Mouse (Mus musculus): ENCODE data around the gene Mtln. TPM values are rescaled to one million over a fixed set of nuclear protein-coding genes. Genes with fewer than 3 reads are reported as not detected.

Mtln gene
- polyA plus RNA-seq, 1 experiment from 2014 or later = 24.1 TPM

DNA sequence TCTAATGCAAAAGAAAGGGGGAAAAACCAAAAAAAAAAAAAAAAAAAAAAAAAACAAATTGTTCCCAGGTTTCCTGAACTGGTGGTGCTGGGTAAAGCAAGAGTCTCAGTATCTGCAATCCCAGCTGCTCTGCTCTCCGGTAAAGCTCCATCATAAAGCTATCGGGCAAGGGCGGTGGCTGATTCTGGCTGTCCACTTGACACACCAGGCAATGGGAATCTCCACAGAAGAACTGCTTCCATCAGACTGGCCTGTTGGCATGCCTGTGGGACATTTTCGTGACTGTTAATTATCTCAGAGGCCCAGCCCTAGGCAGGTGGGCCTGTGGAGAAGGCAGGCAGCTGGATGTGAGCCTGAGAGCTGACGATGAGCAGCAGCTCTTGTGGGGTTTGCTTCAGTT lies 13.8 kb downstream of the Mtln start:
- Histone ChIP-seq H3K9me3 (replicated peaks) (no peaks in the 10 kb centered on the region), H3K27me3 (no peaks in the 10 kb centered on the region), H3K9ac (no peak overlapping the region), H3K4me3 (no peak overlapping the region), H3K4me1 (no peaks in the 10 kb centered on the region), H3K4me2 (replicated peaks) (no peak overlapping the region), H3K36me3 (peaks cover 22% of the 10 kb centered on the region), H3K27ac (no peak overlapping the region)
- no peak for ATAC-seq (ENCODE audit: low FRiP score)
- 90% methylated on average over 5 of the region's 5 CpGs for WGBS

DNA sequence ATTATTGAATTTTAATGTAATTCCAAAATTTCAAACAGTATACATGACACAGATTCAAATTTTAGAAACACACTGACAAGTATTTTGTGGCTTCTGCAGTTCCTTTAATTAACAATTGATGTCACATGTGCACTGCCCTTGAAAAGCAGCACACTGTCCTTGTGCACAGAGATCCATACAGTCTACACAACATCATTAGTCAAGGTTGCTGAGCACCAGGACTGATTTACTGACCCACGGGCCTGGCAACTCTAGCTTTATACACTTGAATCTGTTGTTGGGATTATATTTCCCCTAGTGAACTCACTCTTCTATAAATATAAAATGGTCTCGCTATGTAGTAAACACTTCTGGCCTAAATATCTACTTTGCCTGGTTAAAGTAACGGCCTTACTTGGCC lies 17.3 kb downstream of the Mtln start:
- no peak overlapping the region for H3K4me2 ChIP-seq (replicated peaks)
- H3K36me3 ChIP-seq = peaks cover 32% of the 10 kb centered on the region
- no peaks in the 10 kb centered on the region for H3K9me3 ChIP-seq (replicated peaks)
- ATAC-seq (ENCODE audit: low FRiP score) = no peak
- no peaks in the 10 kb centered on the region for H3K4me1 ChIP-seq
- H3K27me3 ChIP-seq = no peaks in the 10 kb centered on the region
- no peak overlapping the region for H3K4me3 ChIP-seq
- H3K9ac ChIP-seq = no peak overlapping the region
- 79% methylated on average over 3 of the region's 3 CpGs for WGBS
- no peak overlapping the region for H3K27ac ChIP-seq

DNA sequence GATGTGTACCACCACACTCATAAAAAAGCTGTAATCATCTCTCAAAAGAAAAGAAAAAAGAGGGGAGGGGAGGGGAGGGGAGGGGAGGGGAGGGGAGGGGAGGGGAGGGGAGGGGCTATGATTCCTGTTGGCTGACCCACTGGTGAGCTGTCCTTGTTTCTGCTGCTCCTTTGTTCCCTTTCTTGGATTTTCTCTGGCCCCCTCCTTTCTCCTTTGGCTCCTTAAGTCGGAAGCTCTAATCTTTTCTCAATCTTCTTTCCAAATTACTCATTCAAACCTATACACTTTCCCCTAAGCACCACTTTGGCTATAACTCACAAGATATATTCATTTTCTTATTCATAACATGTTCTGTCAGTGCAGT lies 17.7 kb downstream of the Mtln start:
- Histone ChIP-seq H3K9me3 (replicated peaks) (no peaks in the 10 kb centered on the region), H3K4me2 (replicated peaks) (no peak overlapping the region), H3K27me3 (no peaks in the 10 kb centered on the region), H3K4me3 (no peak overlapping the region), H3K27ac (no peak overlapping the region), H3K4me1 (no peaks in the 10 kb centered on the region), H3K36me3 (peaks cover 34% of the 10 kb centered on the region), H3K9ac (no peak overlapping the region)
- WGBS = 33% methylated on average over 1 of the region's 1 CpGs
- 0 out of 2 replicates have a peak, but pooled peaks have one; percentile 29 for ATAC-seq (ENCODE audit: low FRiP score)

DNA sequence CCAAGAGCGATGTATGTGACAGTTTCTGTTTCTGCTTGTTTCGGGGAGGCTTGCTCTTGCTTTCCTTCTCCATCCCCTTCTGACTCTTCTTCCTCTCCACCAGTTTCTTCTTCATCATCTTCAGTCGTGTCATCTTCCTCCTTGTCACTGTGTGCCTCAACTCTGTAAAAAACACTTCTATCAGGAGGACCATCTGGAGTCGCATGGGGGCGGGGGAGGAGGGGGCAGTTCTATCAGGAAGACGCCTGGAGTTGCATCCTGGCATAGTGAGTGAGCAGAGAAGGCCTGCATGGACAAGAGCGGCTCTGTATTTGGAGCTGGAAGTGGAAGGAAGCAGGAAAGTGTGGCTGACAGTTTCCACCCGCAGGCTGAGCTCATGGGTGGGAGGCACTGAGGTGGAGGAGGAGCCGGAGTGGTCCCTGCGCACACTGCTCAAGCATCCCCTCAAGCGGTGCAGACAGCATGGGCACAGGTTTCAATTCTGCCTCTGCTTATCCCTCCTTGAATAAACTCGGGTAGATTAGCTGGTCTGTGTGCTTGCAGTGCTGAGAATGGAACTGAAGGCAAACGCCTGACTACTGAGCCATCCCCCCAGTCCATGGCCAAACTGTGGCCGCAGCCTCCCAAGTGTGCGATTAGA lies 18.2 kb downstream of the Mtln start:
- Histone ChIP-seq H3K36me3 (peaks cover 34% of the 10 kb centered on the region), H3K4me1 (no peaks in the 10 kb centered on the region), H3K4me3 (no peak overlapping the region), H3K9ac (no peak overlapping the region), H3K27ac (peak overlapping the region; percentile 52; the same call in 1 of the 2 replicates), H3K27me3 (no peaks in the 10 kb centered on the region), H3K9me3 (replicated peaks) (no peaks in the 10 kb centered on the region), H3K4me2 (replicated peaks) (no peak overlapping the region)
- peak; percentile 40; the same call in 1 of the 2 replicates for ATAC-seq (ENCODE audit: low FRiP score)
- WGBS = 59% methylated on average over 15 of the region's 15 CpGs

DNA sequence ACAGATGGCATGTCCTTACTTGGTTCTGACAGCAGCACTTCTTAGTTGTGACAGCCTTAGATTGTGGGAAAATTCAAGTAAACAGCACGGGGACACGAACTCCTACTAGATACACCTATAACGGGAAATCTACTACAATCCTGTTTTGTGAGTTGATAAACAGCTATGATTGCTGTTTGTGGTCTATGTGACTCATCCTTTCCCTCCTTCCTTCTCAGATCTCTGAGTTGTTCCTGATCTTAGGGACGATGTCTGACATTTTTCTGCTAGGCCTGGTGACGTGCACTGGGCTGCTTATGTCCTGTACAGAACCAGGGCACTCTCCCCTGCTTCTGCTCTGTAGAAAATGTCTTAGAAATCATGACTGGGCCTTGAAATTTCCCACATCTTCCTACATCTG lies 30.7 kb downstream of the Mtln start:
- Histone ChIP-seq H3K27ac (no peak overlapping the region), H3K4me3 (no peak overlapping the region), H3K27me3 (no peaks in the 10 kb centered on the region), H3K4me2 (replicated peaks) (no peak overlapping the region), H3K4me1 (peaks cover 4% of the 10 kb centered on the region; the same call in 1 of the 2 replicates), H3K36me3 (peaks cover 54% of the 10 kb centered on the region), H3K9ac (no peak overlapping the region), H3K9me3 (replicated peaks) (no peaks in the 10 kb centered on the region)
- ATAC-seq (ENCODE audit: low FRiP score) = no peak
- 90% methylated on average over 5 of the region's 5 CpGs for WGBS

DNA sequence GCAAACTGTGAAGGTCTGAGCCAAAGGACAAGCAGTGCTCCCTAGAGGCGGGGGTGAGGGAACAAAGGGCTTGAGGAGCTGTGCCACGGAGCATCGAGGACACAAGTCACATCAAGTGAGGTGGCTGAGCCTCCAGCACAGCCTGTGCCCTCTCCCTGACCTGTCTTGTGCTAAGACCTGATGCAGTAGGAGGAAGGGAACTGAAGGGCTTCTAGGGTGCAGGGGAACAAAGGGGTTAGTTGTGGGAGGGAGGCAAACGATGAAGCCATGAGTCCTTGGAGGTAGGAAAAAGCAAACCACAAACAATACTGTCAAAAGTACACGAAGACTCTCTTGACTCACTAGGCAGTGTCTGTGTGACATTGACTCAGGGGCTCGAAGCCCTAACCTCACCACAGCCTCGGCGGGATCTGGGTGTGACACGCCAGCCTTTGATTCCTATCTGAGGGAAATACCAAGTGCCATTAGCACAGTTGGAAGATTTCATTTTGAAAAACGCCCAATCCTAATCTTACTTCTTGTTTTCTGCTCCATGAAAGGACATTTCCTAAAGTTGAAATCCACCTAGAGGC lies 31.8 kb downstream of the Mtln start:
- no peak overlapping the region for H3K27ac ChIP-seq
- H3K36me3 ChIP-seq = peaks cover 50% of the 10 kb centered on the region
- WGBS = 76% methylated on average over 10 of the region's 10 CpGs
- H3K27me3 ChIP-seq = no peaks in the 10 kb centered on the region
- no peak overlapping the region for H3K9ac ChIP-seq
- ATAC-seq (ENCODE audit: low FRiP score) = no peak
- H3K4me3 ChIP-seq = no peak overlapping the region
- H3K4me1 ChIP-seq = peaks cover 4% of the 10 kb centered on the region; the same call in 1 of the 2 replicates
- H3K4me2 ChIP-seq (replicated peaks) = no peak overlapping the region
- H3K9me3 ChIP-seq (replicated peaks) = no peaks in the 10 kb centered on the region

DNA sequence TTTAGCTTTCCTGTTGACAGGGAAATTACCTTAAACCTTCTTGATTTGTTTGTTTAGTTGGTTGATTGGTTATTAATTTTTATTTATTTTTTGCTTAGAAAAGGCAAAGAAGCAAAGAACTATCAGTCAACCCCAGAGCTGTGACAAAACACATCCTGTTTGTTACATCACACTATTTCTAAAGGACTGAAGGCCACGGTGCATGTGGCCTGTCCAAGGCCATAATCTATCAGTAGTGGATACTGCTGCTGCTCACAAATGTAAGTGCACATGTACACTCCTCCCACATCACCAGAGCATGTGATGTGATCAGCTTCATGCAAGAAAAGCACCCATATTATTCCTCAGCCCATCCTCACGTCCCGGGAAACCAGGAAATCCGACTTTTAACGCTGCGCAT lies 32.3 kb downstream of the Mtln start:
- H3K9me3 ChIP-seq (replicated peaks) = no peaks in the 10 kb centered on the region
- peaks cover 49% of the 10 kb centered on the region for H3K36me3 ChIP-seq
- no peak for ATAC-seq (ENCODE audit: low FRiP score)
- H3K4me3 ChIP-seq = no peak overlapping the region
- no peak overlapping the region for H3K4me2 ChIP-seq (replicated peaks)
- no peak overlapping the region for H3K27ac ChIP-seq
- H3K27me3 ChIP-seq = no peaks in the 10 kb centered on the region
- 92% methylated on average over 6 of the region's 6 CpGs for WGBS
- H3K4me1 ChIP-seq = peaks cover 4% of the 10 kb centered on the region; the same call in 1 of the 2 replicates
- no peak overlapping the region for H3K9ac ChIP-seq

DNA sequence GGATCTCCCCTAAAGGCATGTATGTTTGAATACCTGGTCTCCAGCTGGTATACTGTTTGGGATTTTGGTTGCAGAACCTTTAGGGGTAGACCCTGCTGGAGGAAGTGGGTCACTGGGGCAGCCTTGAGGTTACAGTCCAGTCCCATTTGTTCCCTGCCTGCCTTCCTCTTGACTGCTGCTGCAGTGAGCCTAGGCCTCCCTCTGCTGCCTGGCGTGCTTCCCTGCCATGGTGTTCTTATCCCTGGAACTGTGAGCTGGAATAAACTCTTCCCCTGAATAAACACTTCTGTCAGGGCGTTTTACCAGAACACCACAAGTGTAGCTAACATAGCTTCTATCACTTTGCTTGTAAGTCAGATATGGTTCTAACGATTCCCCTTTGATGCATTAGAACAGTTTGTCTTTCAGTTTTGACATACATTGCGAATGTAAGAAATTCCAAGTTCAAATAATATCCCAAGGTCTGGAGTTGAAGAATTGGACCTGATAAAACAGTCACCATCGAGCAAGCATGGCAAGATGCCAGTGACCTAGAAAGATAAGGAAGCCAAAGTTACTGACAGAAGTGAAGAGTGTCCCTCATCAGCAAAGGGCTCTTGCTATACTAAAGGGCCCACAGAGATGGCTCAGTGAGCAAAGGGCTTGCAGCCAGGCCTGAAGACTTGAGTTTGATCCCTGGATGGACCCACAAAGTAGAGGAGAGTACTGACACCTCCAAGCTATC lies 33.0 kb downstream of the Mtln start:
- Histone ChIP-seq H3K4me2 (replicated peaks) (no peak overlapping the region), H3K36me3 (peaks cover 43% of the 10 kb centered on the region), H3K4me1 (peaks cover 4% of the 10 kb centered on the region; the same call in 1 of the 2 replicates), H3K27ac (no peak overlapping the region), H3K9ac (no peak overlapping the region), H3K9me3 (replicated peaks) (no peaks in the 10 kb centered on the region), H3K27me3 (no peaks in the 10 kb centered on the region), H3K4me3 (no peak overlapping the region)
- WGBS = 90% methylated on average over 5 of the region's 5 CpGs
- ATAC-seq (ENCODE audit: low FRiP score) = no peak

DNA sequence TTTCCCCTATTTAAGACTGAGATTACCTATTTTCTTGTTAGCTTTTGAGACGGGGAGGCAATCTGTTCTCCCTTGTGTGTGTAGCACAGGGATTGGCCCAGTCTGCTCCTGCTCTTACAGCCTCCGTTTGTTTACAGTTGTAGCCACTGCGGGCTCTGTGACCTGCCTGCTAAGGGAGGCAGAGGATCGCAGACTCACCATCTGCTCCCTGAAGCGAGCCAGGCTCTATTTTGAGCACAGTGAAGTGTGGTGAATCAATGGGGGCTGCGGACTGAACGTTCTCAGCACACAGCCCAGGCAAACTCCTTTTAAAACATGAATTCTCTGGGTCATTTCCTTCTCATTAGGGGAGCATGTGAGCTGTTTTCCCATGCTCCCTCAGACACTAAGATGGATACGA lies 35.1 kb downstream of the Mtln start:
- 0 out of 2 replicates have a peak overlapping the region, but pooled peaks have one; percentile 23 for H3K9ac ChIP-seq
- H3K27me3 ChIP-seq = no peaks in the 10 kb centered on the region
- no peak overlapping the region; the same call in 1 of the 2 replicates for H3K4me2 ChIP-seq (replicated peaks)
- H3K36me3 ChIP-seq = peaks cover 31% of the 10 kb centered on the region
- H3K4me3 ChIP-seq = no peak overlapping the region
- H3K27ac ChIP-seq = peak overlapping the region; percentile 40
- no peaks in the 10 kb centered on the region for H3K9me3 ChIP-seq (replicated peaks)
- H3K4me1 ChIP-seq = peaks cover 4% of the 10 kb centered on the region; the same call in 1 of the 2 replicates
- WGBS = 40% methylated on average over 8 of the region's 8 CpGs
- peak; percentile 67; the same call in 1 of the 2 replicates for ATAC-seq (ENCODE audit: low FRiP score)

DNA sequence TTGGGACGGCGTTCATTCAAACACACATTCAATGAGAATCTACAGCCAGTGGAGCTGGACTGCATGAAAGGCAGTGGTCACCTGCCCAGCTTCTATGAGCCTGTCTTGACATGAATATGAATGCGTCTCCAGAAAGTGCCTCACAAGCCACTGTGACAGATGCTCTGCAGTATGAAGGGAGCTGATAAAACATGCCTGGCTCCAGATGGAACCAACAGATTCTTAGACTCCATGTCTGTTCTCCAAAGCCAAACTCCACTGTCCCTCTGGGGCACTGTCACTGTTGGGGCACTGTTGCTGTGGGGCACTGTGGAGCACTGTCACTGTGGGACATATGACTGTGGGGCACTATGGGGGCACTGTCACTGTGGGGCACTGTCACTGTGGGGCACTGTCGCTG lies 38.2 kb downstream of the Mtln start:
- Histone ChIP-seq H3K4me1 (peaks cover 4% of the 10 kb centered on the region; the same call in 1 of the 2 replicates), H3K36me3 (peaks cover 4% of the 10 kb centered on the region; the same call in 1 of the 2 replicates), H3K9ac (no peak overlapping the region), H3K4me3 (no peak overlapping the region), H3K4me2 (replicated peaks) (no peak overlapping the region), H3K9me3 (replicated peaks) (no peaks in the 10 kb centered on the region), H3K27ac (no peak overlapping the region), H3K27me3 (no peaks in the 10 kb centered on the region)
- 94% methylated on average over 4 of the region's 4 CpGs for WGBS
- no peak for ATAC-seq (ENCODE audit: low FRiP score)

DNA sequence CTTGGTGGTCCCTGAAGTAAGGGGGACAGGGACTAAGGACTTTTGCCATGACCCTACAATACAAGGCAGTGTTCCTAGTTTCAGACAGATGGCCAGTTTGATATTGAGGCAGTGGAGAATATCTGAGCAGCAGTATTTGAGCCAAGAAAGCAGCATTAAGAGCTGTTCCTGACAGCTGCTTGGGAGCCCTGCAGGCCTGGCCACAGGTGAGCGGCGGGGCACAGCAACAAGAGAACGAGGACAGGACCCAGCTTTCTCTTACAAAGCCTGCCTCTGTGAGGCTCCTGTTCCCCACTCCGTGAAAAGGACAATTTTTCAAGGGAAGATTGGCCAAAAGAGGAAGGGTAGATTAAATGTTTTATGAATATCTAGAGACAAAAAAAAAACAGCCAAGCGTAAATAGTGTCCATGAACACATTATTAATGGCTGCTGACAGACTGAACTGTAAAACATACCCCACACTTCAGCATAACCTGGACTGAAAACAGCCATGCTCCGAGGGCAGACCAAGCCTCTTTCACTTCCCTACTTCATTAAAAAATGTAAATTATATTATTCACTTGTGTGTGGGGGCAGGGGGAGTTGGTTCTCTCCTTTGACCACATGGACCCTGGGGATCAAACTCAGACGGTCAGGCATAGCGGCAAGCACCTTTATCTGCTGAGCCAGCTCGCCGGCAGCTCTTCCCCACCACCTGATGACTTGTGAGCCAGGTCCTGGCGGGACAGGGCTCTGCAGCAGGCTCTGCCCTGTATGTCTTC lies 40.3 kb downstream of the Mtln start:
- H3K9ac ChIP-seq = no peak overlapping the region
- no peak overlapping the region for H3K4me3 ChIP-seq
- ATAC-seq (ENCODE audit: low FRiP score) = no peak
- 0 out of 2 replicates have a peak, but pooled peaks cover 3% of the 10 kb centered on the region for H3K36me3 ChIP-seq
- no peaks in the 10 kb centered on the region for H3K27me3 ChIP-seq
- 75% methylated on average over 11 of the region's 11 CpGs for WGBS
- H3K4me1 ChIP-seq = 0 out of 2 replicates have a peak, but pooled peaks cover 1% of the 10 kb centered on the region
- H3K27ac ChIP-seq = no peak overlapping the region
- no peak overlapping the region for H3K4me2 ChIP-seq (replicated peaks)
- no peaks in the 10 kb centered on the region for H3K9me3 ChIP-seq (replicated peaks)

DNA sequence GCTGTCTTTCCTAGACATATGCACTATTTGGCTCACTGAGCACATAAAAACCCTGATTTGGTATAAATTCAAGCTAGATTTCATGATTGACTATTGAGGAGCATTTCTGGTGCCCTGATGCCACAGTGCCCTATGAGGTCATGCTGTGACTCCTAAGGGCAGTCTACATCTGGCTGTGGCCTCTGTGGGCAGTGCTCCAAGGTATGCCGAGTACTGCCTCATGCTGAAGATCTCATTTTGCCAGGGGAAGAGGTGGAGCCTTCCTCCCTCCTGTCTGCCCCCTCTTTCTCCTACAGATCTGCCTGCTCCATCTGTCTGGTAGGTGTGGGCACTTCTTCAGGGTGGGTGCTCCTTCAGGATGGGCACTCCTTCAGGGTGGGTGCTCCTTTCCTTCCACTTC lies 42.9 kb downstream of the Mtln start:
- Histone ChIP-seq H3K4me3 (no peak overlapping the region), H3K27ac (no peak overlapping the region), H3K4me1 (no peaks in the 10 kb centered on the region), H3K4me2 (replicated peaks) (no peak overlapping the region), H3K9ac (no peak overlapping the region), H3K27me3 (no peaks in the 10 kb centered on the region), H3K36me3 (peaks cover 7% of the 10 kb centered on the region; the same call in 1 of the 2 replicates), H3K9me3 (replicated peaks) (no peaks in the 10 kb centered on the region)
- ATAC-seq (ENCODE audit: low FRiP score) = no peak
- 75% methylated on average over 1 of the region's 1 CpGs for WGBS
